1 mouse cellular context compared by ENCODE assay signal in the genomic region with DNA sequence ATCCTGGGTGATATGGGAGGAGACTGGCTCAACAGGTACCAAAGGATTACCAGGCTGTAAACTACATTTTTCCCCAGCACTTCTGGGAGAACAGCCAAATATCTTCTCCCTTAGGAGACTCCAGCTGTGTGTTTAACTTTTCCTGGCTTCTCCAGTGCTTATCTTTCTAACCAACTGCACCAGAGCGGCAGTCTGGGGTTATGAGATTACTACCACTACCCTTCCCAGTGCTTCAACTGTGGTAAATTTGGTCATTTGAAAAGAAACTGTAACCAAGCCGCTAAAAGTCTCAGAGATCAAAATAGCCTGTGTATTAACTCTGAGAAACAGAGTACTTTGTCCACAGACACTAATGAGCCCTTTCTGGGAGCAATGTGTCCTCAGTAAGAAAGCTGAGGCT.
TF ChIP-seq lines count a peak whose summit lies in the region.

No protein-coding gene starts in this region.

TF ChIP-seq in MEL, 35 proteins besides CTCF, POLR2A, EP300 and RAD21 (continued from another document):
- TF ChIP-seq GATA1 (IDR thresholded peaks at IDR 0.05; ENCODE audit: low read depth, low read length), result 0 out of 2 replicates have a peak, but pooled peaks have one; percentile 35
- TF ChIP-seq MXI1 (IDR thresholded peaks at IDR 0.05; ENCODE audit: low read depth, low read length), result no peak
- no peak for TF ChIP-seq RCOR1 (IDR thresholded peaks at IDR 0.05; ENCODE audit: low read depth, low read length)
- no peak for TF ChIP-seq MEF2A (IDR thresholded peaks at IDR 0.05; ENCODE audit: extremely low read depth, insufficient replicate concordance, low read depth, low read length, poor library complexity, severe bottlenecking)
- no peak for TF ChIP-seq HCFC1 (IDR thresholded peaks at IDR 0.05; ENCODE audit: low read depth, low read length)
- no peak for TF ChIP-seq GABPA (IDR thresholded peaks at IDR 0.05; ENCODE audit: low read depth, low read length)
- no peak for TF ChIP-seq MYB (IDR thresholded peaks at IDR 0.05; ENCODE audit: low read depth, low read length)
